Mouse (Mus musculus): ENCODE results near the gene Lmo2.

The Lmo2 gene

GRCm38 (mm10) chr2:103941085-103941484 lies 16.7 kb upstream of the Lmo2 start:
- no peak for DNase-seq (ENCODE audit: low read depth, low spot score)

GRCm38 (mm10) chr2:103944859-103945258 lies 12.9 kb upstream of the Lmo2 start:
- DNase-seq (ENCODE audit: low read depth, low spot score) = no peak

GRCm38 (mm10) chr2:103945571-103946092 lies 12.2 kb upstream of the Lmo2 start:
- no peak for DNase-seq (ENCODE audit: low read depth, low spot score)

- DNase-seq (ENCODE audit: low read depth, low spot score) = no peak
Measured at GRCm38 (mm10) chr2:103946892-103947291, 10.9 kb upstream of the Lmo2 start.

DNA sequence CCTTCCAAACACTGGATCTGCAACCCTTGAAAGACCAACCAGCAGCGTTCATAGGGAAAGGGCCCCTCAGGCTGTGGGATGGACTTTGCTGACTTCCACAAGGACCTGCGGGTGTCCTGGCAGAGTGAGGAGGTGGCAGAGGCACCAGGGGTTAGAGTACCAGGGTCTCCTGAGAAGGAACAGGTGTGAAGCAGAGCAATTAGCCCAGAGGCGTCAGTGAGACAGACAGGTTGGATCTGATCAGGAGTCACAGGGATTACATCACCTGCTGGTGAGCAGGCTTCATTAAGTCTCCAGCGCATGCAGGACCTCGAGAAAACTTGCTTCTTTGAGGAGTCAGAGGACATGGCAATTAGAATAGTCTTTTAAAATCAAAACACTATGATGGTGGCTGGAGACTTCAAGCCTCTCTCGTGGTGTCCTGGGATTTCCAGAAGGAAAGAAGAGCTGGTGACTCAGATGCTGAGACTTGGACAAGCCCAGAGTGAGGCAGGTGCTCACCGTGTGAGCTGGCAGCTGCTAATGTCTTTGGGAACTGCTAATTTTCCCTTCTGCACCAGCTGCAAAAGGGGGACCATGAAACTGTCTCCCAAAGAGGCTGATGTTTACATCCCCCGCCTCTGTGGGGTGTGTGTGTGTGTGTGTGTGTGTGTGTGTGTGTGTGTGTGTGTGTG lies 9.7 kb upstream of the Lmo2 start:
- no peak for DNase-seq (ENCODE audit: low read depth, low spot score)

GRCm38 (mm10) chr2:103953050-103953835 lies 4.5 kb upstream of the Lmo2 start:
- DNase-seq (ENCODE audit: low read depth, low spot score) = no peak

GRCm38 (mm10) chr2:103955714-103956113 lies 2.1 kb upstream of the Lmo2 start:
- DNase-seq (ENCODE audit: low read depth, low spot score) = no peak

DNA sequence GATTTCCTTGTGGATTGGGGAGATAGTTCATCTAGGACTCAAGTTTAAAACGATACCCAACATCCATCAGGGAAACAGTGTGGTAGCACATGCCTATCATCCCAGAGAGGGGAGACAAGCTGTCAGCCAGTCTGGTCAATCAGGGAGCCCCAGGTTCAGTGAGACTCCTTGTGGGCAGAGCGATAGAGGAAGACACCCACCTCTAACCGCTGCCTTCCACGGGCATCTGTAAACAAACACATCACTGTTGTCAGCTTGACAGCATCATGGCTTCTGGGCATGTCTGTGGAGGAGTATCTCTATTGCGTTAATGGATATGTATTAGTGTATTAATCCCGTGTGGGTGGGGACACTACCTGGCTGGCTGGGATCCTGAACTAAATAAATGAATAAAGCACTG lies 919 bp upstream of the Lmo2 start:
- DNase-seq (ENCODE audit: low read depth, low spot score) = no peak

GRCm38 (mm10) chr2:103958634-103959033 lies 848 bp downstream of the Lmo2 start:
- DNase-seq (ENCODE audit: low read depth, low spot score) = no peak

GRCm38 (mm10) chr2:103959066-103959465 lies 1.3 kb downstream of the Lmo2 start:
- DNase-seq (ENCODE audit: low read depth, low spot score) = no peak

DNA sequence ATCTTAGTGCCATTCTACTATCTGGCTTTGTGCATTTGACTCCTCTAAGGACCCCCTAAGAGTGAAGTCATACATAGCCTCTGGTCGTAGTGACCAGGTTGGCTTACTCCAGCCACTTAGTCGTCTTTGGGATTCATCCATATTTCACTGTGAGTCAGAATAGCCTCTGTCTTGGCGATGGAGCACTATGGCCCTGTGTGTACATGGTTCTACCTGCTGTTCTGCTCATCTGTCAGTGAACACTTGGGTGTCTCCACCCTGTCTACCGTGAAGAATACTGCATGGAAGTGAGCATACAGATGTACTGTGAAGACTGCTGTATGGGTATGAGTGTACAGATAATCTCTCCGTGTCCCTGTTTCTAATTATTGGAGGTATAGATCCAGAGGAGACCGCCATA lies 1.8 kb downstream of the Lmo2 start:
- DNase-seq (ENCODE audit: low read depth, low spot score) = no peak

DNA sequence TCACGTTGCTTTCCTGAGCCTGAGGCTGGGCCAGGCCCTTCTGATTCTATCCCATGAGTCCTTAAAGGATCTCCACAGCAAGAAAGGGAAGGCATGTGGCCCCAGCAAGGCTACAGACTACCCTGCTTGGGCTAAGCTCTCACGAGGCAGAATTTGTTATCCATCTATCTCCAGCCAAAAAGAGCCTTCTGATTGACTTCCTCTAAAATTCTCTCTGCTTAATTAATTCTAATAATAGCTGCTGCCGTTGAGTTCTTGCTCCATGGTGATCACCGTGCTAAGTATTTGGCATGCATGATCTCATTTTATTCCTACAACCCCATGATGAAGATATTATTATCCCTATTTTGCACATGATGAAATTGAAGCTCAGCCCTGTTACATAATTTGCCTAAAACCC lies 4.6 kb downstream of the Lmo2 start:
- DNase-seq (ENCODE audit: low read depth, low spot score) = no peak

- DNase-seq (ENCODE audit: low read depth, low spot score) = no peak
Measured at GRCm38 (mm10) chr2:103965391-103965790, 7.6 kb downstream of the Lmo2 start.

GRCm38 (mm10) chr2:103968186-103968585 lies 10.4 kb downstream of the Lmo2 start:
- no peak for DNase-seq (ENCODE audit: low read depth, low spot score)

DNA sequence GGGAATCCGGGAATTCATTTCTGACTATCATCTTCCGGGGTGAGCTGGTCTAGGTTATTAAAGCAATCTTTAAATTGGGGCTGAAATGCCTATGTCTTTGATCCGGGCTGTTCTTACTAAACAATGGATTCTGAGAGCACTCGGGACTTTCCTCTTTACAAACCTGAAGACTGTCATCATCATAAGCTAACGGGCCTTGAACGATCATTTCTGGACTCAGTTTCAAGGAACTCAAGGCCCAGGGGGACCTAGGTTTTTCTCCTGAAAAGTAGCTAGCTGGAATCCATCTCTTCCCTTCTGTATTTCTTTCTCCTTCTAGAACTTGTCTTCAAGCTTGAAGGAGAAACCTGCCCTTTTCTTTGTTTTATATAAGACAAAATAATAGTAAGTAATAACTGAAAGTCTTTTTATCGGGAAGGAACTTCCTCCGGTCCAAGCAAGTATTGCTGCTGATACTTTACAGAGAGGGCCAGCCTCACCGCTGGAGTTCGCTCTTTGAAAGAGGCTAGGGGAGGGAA lies 11.2 kb downstream of the Lmo2 start:
- no peak for DNase-seq (ENCODE audit: low read depth, low spot score)

- peak; percentile 70 for DNase-seq (ENCODE audit: low read depth, low spot score)
Measured at GRCm38 (mm10) chr2:103969437-103970040, 11.8 kb downstream of the Lmo2 start.

DNA sequence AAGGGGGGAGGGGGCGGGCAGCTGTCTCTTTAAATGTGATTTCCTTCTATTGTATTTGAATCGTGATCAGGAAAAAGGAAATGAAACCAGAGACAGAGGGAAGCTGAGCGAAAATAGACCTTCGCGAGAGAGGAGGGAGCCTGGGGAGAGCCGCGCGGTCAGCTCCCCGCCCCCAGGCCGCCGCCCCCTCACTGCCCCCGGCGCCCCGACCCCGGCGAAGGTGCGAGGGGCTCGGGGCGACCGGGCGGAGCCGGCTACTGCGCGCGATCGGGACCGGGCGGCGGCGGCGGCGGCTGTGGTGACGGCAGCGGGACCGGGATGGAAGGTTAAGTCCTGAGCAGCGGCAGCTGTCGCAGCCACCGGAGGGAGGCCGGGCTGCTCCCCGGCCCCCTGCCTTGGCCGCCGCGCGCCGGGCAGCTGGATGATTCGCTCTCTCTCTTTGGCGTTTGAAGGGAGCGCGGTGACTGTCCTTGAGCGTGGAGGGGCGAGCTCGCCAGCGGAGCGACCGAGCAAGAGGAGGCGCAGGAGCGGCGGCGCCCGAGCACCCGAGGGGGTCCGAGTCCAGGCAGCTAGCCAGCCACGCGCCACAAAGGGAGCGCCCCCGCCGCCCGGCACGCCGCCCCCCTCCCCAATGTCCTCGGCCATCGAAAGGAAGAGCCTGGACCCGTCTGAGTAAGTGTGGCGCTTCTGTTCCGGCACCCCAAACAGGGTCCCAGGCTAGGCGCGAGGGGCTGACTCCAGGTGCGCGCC lies 12.4 kb downstream of the Lmo2 start:
- peak; percentile 44 for DNase-seq (ENCODE audit: low read depth, low spot score)

GRCm38 (mm10) chr2:103970791-103971649 lies 13.2 kb downstream of the Lmo2 start:
- DNase-seq (ENCODE audit: low read depth, low spot score) = no peak

- DNase-seq (ENCODE audit: low read depth, low spot score) = no peak
Measured at GRCm38 (mm10) chr2:103971838-103972237, 14.1 kb downstream of the Lmo2 start.

- no peak for DNase-seq (ENCODE audit: low read depth, low spot score)
Measured at GRCm38 (mm10) chr2:103975904-103976303, 18.1 kb downstream of the Lmo2 start.

GRCm38 (mm10) chr2:103977216-103977615 lies 19.4 kb downstream of the Lmo2 start:
- DNase-seq (ENCODE audit: low read depth, low spot score) = no peak
